8 mouse cellular contexts compared by ENCODE assay signal in genomic region chrX:100625802-100626793, GRCm38 (mm10). TPM values are rescaled to one million over a fixed set of nuclear protein-coding genes. Genes with fewer than 3 reads are reported as not detected.
DNase-seq lines count a peak whose midpoint lies in the region; ATAC-seq and TF ChIP-seq lines count a peak whose summit lies in the region.

Pdzd11 (minus strand) TSS chrX:100626568.

- TF ChIP-seq EP300 in lung, postnatal 0 days (IDR thresholded peaks at IDR 0.05), result peak; percentile 22; the same call in 1 of the 2 replicates

- 22% methylated on average over 62 of the region's 62 CpGs for WGBS in hindbrain, embryonic 10.5 days
- WGBS in lung, postnatal 0 days, result 13% methylated on average over 58 of the region's 62 CpGs

- DNase-seq in MN1 (ENCODE audit: low spot score), result peak; percentile 91
- DNase-seq in cerebellum, adult 9-10 months, result peak; percentile 88
- DNase-seq in hindbrain, embryonic 10.5 days (ENCODE audit: low spot score), result peak; percentile 91
- peak; percentile 93 for DNase-seq in layer of hippocampus, adult 9-11 months
- peak; percentile 96 for DNase-seq in lung, postnatal 0 days (ENCODE audit: low spot score)
- peak; percentile 67 for DNase-seq in ovary, postnatal 14 days (ENCODE audit: low spot score)
- DNase-seq in thymus, postnatal 14 days, result peak; percentile 89

- H3K9me3 ChIP-seq in hindbrain, embryonic 10.5 days, result no peaks in the 10 kb centered on the region
- H3K9me3 ChIP-seq in lung, postnatal 0 days (ENCODE audit: low read length), result no peaks in the 10 kb centered on the region

- H3K36me3 ChIP-seq in hindbrain, embryonic 10.5 days, result peaks cover 38% of the 10 kb centered on the region
- H3K36me3 ChIP-seq in lung, postnatal 0 days (ENCODE audit: insufficient read depth, low read length), result no peaks in the 10 kb centered on the region

- H3K27me3 ChIP-seq in hindbrain, embryonic 10.5 days (ENCODE audit: insufficient read depth, poor library complexity, severe bottlenecking), result peaks cover 13% of the 10 kb centered on the region
- H3K27me3 ChIP-seq in lung, postnatal 0 days (replicated peaks; ENCODE audit: insufficient read depth, low read length), result no peaks in the 10 kb centered on the region

- peak within 1 kb of the TSS; percentile 79 for H3K4me2 ChIP-seq in lung, postnatal 0 days (replicated peaks; ENCODE audit: low read depth, low read length)

- peak; percentile 100 for ATAC-seq in frontal cortex, adult (ENCODE audit: low TSS enrichment)
- peak; percentile 100 for ATAC-seq in lung, postnatal 0 days

- TF ChIP-seq CTCF in lung, postnatal 0 days (IDR thresholded peaks at IDR 0.05), result no peak

- H3K4me3 ChIP-seq in hindbrain, embryonic 10.5 days, result peak within 1 kb of the TSS; percentile 70
- peak within 1 kb of the TSS; percentile 52 for H3K4me3 ChIP-seq in lung, postnatal 0 days (ENCODE audit: low read depth, low read length)

- peak within 1 kb of the TSS; percentile 43; the same call in 1 of the 2 replicates for H3K9ac ChIP-seq in lung, postnatal 0 days (replicated peaks; ENCODE audit: low read depth)

- peak within 1 kb of the TSS; percentile 91 for H3K27ac ChIP-seq in hindbrain, embryonic 10.5 days
- H3K27ac ChIP-seq in lung, postnatal 0 days (ENCODE audit: low read length), result peak within 1 kb of the TSS; percentile 78; the same call in 1 of the 2 replicates

- 0 out of 2 replicates have a peak, but pooled peaks cover 11% of the 10 kb centered on the region for H3K4me1 ChIP-seq in hindbrain, embryonic 10.5 days (replicated peaks)
- no peaks in the 10 kb centered on the region for H3K4me1 ChIP-seq in lung, postnatal 0 days (ENCODE audit: insufficient read depth, low read depth, low read length)

RNA-seq across cellular contexts. Expression of gene Pdzd11, which starts in this region (rescaled TPM):
- polyA plus RNA-seq in hindbrain, embryonic 10.5 days (2016; fragmentation: Nextera tagmentation; extraction: Ambion mirVana), result 134 and 146 TPM in 2 replicates
- 78.8 and 82.2 TPM in 2 replicates for polyA plus RNA-seq in lung, postnatal 0 days (2015; fragmentation: Nextera tagmentation; extraction: Ambion mirVana)

Comparison
In these comparisons a context has a peak if more than half of its experiments do, and no peak if none do; other contexts are left out.
1. Peak in every context shown above with its lines: DNase-seq, ATAC-seq, H3K4me3 ChIP-seq and H3K27ac ChIP-seq.